ENCODE assay signal across 8 mouse cellular contexts in the genomic region with DNA sequence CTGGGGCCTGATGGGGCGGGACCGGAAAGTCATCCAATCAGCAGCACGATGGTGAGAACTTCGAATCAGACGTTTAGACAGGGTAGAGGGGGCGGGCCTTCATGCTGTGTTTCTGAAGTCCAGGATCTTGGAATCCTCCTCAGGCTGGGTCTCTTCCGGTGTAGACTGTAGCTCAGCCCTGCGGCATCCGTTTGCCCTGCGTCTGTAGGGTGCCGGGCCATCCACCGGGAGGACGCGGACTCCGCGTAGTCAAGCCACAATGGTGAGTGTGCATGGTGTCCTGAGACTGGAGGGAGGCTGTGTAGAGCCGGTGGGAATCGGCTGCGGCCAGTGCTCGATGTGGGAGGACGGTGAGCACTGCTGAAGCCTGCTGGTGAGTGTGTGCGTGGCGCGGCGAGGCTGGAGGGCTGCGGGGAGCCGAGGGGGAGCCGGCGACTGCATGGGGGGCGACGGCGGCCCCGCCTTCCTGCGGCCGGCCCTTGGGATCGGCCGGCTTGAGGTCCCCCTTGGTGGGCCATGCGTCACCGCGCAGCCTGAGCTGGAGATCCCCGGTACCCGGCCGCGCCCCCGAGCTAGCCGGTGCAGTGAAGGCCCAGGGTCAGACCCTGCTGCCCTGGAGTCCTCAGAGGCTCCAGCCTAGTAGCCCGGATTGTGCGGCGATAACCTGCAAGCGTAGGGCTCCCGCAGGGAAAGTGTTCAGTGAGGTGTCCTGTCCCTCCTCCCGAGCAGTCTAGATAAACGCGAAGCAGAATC. TPM values are rescaled to one million over a fixed set of nuclear protein-coding genes. Genes with fewer than 3 reads are reported as not detected.
A peak's percentile ranks its signal among the peaks of the same experiment; 100 is the strongest.
DNase-seq lines count a peak whose midpoint lies in the region; ATAC-seq and TF ChIP-seq lines count a peak whose summit lies in the region.

TSS of gene D3Ertd254e (plus strand) at position 84 of the 753 bp plus-strand sequence.

- H3K27ac ChIP-seq in ES-Bruce4 (ENCODE audit: insufficient read depth, low read length): no peak within 1 kb of the TSS
- peak within 1 kb of the TSS; percentile 88 for H3K27ac ChIP-seq in forebrain, embryonic 14.5 days (ENCODE audit: low read depth, low read length)

- peak within 1 kb of the TSS; percentile 80 for H3K4me3 ChIP-seq in ES-Bruce4 (ENCODE audit: low read depth, low read length)
- peak within 1 kb of the TSS; percentile 82 for H3K4me3 ChIP-seq in forebrain, embryonic 14.5 days (ENCODE audit: low read depth, low read length)
- H3K4me3 ChIP-seq in lung, adult 2 months (replicated peaks; ENCODE audit: extremely low read depth, low read depth, low read length): peak within 1 kb of the TSS; percentile 94

- H3K36me3 ChIP-seq in ES-Bruce4 (ENCODE audit: control insufficient read depth, insufficient read depth, low read length, poor library complexity, severe bottlenecking): no peaks in the 10 kb centered on the region
- H3K36me3 ChIP-seq in forebrain, embryonic 14.5 days (ENCODE audit: control insufficient read depth, insufficient read depth, low read length): no peaks in the 10 kb centered on the region

- H3K4me2 ChIP-seq in forebrain, embryonic 14.5 days (ENCODE audit: low read length): peak within 1 kb of the TSS; percentile 71

- peak; percentile 97 for DNase-seq in forebrain, embryonic 14.5 days (ENCODE audit: low spot score)
- DNase-seq in heart, postnatal 25 days (ENCODE audit: low spot score): peak; percentile 83
- DNase-seq in layer of hippocampus, adult 18-20 months (ENCODE audit: low spot score in 2 of 2): peak; percentile 90 to 95
- peak; percentile 78 for DNase-seq in lung, adult 2 months
- DNase-seq in thymus, adult 18-20 months: peak; percentile 73 to 81

- H3K27me3 ChIP-seq in ES-Bruce4 (ENCODE audit: control insufficient read depth, insufficient read depth, low read length, poor library complexity, severe bottlenecking): no peaks in the 10 kb centered on the region
- H3K27me3 ChIP-seq in forebrain, embryonic 14.5 days (replicated peaks; ENCODE audit: control insufficient read depth, insufficient read depth, low read length): no peaks in the 10 kb centered on the region

- peak; percentile 79 for TF ChIP-seq POLR2A in ES-Bruce4 (IDR thresholded peaks at IDR 0.05; ENCODE audit: insufficient read depth, low read length)
- peak; percentile 87 for TF ChIP-seq POLR2A in lung, adult 2 months (IDR thresholded peaks at IDR 0.05; ENCODE audit: borderline replicate concordance, extremely low read depth, low read depth, low read length)

- peak within 1 kb of the TSS; percentile 64 for H3K9ac ChIP-seq in ES-Bruce4 (ENCODE audit: low read depth, poor library complexity, severe bottlenecking)
- peak within 1 kb of the TSS; percentile 91 for H3K9ac ChIP-seq in forebrain, embryonic 14.5 days (ENCODE audit: low read length)

- peak; percentile 98 for ATAC-seq in cerebellum, adult (ENCODE audit: insufficient number of reproducible peaks, low FRiP score, low TSS enrichment)
- peak; percentile 100 for ATAC-seq in forebrain, embryonic 14.5 days
- peak; percentile 89 for ATAC-seq in neutrophil, adult 5-6 weeks (ENCODE audit: extremely low read depth, insufficient number of reproducible peaks, low FRiP score, poor library complexity, severe bottlenecking)

- TF ChIP-seq EP300 in ES-Bruce4 (IDR thresholded peaks at IDR 0.05; ENCODE audit: insufficient read depth, low read depth, low read length): no peak

- intact Hi-C loops in heart, postnatal 25 days (cut with DNase I): loop anchor here (5.0 kb wide), 1 partner anchor 149 kb away; the partner anchor contains the start of gene Mccc1

- H3K9me3 ChIP-seq in ES-Bruce4 (replicated peaks; ENCODE audit: control insufficient read depth, insufficient read depth, low read length, poor library complexity, severe bottlenecking): no peaks in the 10 kb centered on the region
- H3K9me3 ChIP-seq in forebrain, embryonic 14.5 days (replicated peaks; ENCODE audit: control insufficient read depth, low read length): no peaks in the 10 kb centered on the region

- TF ChIP-seq CTCF in ES-Bruce4 (IDR thresholded peaks at IDR 0.05; ENCODE audit: low read depth, low read length): no peak
- TF ChIP-seq CTCF in lung, adult 2 months (IDR thresholded peaks at IDR 0.05; ENCODE audit: insufficient read depth, low read length): no peak

- peaks cover 2% of the 10 kb centered on the region for H3K4me1 ChIP-seq in ES-Bruce4 (ENCODE audit: control insufficient read depth, insufficient read depth, low read length)
- H3K4me1 ChIP-seq in forebrain, embryonic 14.5 days (ENCODE audit: control insufficient read depth, insufficient read depth, low read length): peaks cover 18% of the 10 kb centered on the region
- peaks cover 9% of the 10 kb centered on the region for H3K4me1 ChIP-seq in lung, adult 2 months (ENCODE audit: control insufficient read depth, insufficient read depth, low read length)

- under 1% methylated on average over 54 of the region's 54 CpGs for WGBS in forebrain, embryonic 14.5 days
- WGBS in lung, adult 2 months: under 1% methylated on average over 54 of the region's 54 CpGs

RNA-seq across cellular contexts. Expression of gene D3Ertd254e, which starts in this region (rescaled TPM):
- 7.8 and 11.7 TPM in 2 replicates for polyA plus RNA-seq in ES-Bruce4 (2011; ENCODE audit: insufficient read depth, insufficient read length, low read depth, missing spikeins)
- polyA plus RNA-seq in forebrain, embryonic 14.5 days (2014; fragmentation: Nextera tagmentation; extraction: Ambion mirVana): 12.2 and 15.9 TPM in 2 replicates
- 1 to 10 TPM; 3.7 TPM for total RNA-seq in heart, postnatal 25 days (2021)
- total RNA-seq in layer of hippocampus, adult 18-20 months (2021): 10 to 100 TPM; 15.9 to 17.6 TPM
- polyA plus RNA-seq in lung, adult 2 months (2012; rRNA removed): 0.96 and 1.2 TPM in 2 replicates
- total RNA-seq in neutrophil, adult 5-6 weeks (2017): 3.0 and 3.2 TPM in 2 replicates
